Mouse (Mus musculus) kidney, postnatal 25 days (tissue): ENCODE measurements at regions not wholly inside any gene's neighbourhood (a gene's known extent, or its start where the extent isn't known, plus 50 kb on each side); places are given as distances from the start of the nearest gene placed in this dataset.

Experiments used
- DNase-seq, 2 experiments: peaks; one replicate each; pipeline ENCODE4 v3.0.0; 2021; ENCODE audit warnings: mixed read lengths in 2 of 2

DNA sequence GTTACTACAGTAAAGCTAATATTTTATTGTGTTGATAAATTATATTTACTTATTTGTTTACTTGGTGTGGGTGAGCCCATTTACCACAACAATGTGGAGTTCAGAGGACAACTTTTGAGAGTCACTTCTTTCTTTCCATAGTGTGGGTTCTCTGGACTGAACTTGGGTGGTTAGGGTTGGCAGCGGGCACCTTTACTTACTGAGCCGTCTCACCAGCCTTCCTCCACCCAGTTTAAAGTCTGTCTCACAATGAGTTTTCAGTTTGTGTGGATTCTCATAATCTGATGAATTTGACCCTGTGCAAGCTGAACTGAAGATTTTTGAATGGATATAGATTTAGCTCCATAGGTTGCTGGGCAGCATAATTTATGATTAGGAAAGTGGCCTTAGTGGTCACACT, 53.5 kb upstream of the Pth start:
- peak in 1 of 2 experiments; percentile 15 for DNase-seq

DNA sequence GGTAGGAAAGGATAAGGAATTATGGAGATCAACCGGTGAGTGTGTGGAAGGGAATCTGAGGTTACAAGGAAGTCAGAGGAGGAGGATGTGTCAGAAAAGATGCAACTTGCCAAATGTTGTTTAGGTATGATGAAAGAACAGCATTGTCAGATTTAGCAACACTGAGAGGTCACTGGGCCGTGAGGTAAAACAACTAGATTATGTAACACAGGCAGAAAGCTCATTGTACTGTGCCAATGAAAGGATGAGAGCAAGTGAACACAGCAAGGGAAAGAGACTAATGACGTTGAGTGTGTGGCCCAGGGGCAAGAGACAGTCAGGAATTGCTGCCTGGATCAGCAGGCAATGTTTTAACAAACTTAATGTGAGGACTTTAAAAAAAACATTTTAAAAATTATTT, 55.2 kb upstream of the Pth start:
- peak in 1 of 2 experiments; percentile 53 for DNase-seq

DNA sequence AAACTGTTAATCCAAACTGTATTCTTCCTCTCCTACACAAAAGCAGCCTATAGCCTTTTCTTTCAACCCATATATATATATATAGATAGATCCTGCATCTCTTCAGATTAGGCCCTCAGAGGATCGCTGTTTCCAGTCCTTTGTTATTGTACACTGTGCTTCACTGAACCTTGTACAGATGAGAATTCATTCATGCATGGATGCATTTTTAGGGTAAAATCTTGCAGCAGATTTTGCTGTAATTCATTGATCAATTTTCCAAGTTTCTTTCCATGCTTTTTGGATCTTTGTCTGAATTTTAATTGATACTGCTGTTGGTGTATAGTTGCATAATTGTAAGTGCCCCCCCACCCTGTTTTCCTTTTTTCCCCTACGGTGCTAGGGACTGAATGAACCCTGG, 56.6 kb upstream of the Pth start:
- DNase-seq = no peak

DNA sequence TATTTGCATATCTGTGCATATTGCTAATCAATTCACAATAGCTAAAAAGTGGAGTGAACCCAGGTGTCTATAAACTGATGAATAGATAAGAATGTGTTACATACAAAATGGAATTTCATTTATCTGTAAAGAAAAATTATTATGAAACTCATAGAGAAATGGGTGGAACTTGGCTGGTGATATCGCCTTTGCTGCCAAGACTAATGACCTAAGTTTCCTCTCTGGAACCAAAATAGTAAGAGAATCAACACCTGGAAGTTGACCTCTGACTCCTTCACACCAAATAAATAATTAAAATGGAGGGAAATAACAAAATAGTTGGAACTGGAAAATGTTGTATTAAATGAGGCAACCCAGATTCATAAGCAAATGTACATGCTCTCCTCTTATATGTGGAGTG, 53.2 kb upstream of the Far1 start:
- peak in 1 of 2 experiments; percentile 47 for DNase-seq

DNA sequence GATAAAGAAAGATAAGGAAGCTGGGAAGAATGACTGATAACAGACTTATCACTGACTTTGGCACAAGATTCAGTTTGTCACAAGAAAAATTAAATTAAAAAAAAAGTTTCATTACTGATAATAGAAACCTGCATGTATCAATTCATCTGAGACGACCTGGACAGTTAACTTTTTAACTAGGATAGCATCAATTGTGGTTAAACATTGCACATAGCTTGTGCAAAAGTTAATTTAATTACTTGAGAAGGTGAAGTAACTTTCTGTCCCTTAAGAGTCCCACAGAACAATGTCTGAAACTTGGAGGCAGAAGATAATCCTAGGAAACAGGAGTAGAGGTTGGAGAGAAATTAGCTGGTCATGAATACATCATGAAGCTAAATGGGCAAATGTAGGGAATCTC, 51.3 kb upstream of the Far1 start:
- DNase-seq = no peak
